Mouse (Mus musculus): ENCODE measurements around the gene Bmt2.

DNA sequence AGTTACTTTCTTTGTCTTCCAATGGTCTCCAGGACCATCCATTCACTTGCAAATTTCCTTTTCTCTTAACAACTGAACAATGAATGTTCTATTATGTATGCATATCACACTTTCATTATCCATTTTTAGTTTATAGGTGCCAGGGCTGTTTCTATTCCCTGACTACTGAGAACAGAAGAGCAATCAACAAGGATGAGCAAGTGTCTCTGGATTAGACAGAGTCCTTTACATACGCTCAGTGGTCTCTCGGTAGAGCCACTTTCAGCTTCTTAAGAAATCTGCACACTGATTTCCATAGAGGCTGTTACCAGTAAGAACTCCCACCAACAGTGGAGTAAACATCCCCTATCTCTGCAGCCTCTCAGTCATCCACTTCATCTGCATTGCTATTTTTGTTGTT lies 19.8 kb downstream of the Bmt2 start:
- TF ChIP-seq CTCF (IDR thresholded peaks at IDR 0.05; ENCODE audit: control insufficient read depth, insufficient read depth, insufficient read length) = no peak
- TF ChIP-seq CEBPB (IDR thresholded peaks at IDR 0.05; ENCODE audit: low read depth) = no peak
